Mouse (Mus musculus) bone marrow macrophage, adult 2 months (primary cell): ENCODE measurements around the gene Gm17455. TPM values are rescaled to one million over a fixed set of nuclear protein-coding genes. Genes with fewer than 3 reads are reported as not detected.

Source experiments
- H3K27ac ChIP-seq: 2 replicates; pipeline ENCODE4 v1.5.1; 2012; ENCODE audit warnings: low read depth, low read length; ENCODE audit not compliant: insufficient read depth
- H3K4me1 ChIP-seq: 2 replicates; pipeline ENCODE4 v1.6.1; 2012; ENCODE audit warnings: low read length; ENCODE audit not compliant: control insufficient read depth, insufficient read depth
- H3K4me3 ChIP-seq: 2 replicates; pipeline ENCODE4 v1.5.1; 2012; ENCODE audit warnings: mild to moderate bottlenecking, low read length, moderate library complexity; ENCODE audit not compliant: insufficient read depth
- CTCF ChIP-seq: IDR thresholded peaks from 2 replicates; pipeline ENCODE4 v1.5.1; 2012; ENCODE audit warnings: low read depth, mild to moderate bottlenecking, low read length, moderate library complexity
- POLR2A ChIP-seq: IDR thresholded peaks from 2 replicates; pipeline ENCODE4 v1.6.1; 2012; ENCODE audit warnings: mild to moderate bottlenecking, low read depth, low read length, borderline replicate concordance
- polyA plus RNA-seq: library from polyadenylated mRNA; stranded (reverse); fragments of >200 nt; gene quantifications from 2 replicates; pipeline ENCODE4 v1.2.4, GENCODE M21; 2012; ENCODE audit not compliant: missing spikeins, insufficient read depth, insufficient read length

Gene Gm17455
- polyA plus RNA-seq, 1 experiment = not detected

DNA sequence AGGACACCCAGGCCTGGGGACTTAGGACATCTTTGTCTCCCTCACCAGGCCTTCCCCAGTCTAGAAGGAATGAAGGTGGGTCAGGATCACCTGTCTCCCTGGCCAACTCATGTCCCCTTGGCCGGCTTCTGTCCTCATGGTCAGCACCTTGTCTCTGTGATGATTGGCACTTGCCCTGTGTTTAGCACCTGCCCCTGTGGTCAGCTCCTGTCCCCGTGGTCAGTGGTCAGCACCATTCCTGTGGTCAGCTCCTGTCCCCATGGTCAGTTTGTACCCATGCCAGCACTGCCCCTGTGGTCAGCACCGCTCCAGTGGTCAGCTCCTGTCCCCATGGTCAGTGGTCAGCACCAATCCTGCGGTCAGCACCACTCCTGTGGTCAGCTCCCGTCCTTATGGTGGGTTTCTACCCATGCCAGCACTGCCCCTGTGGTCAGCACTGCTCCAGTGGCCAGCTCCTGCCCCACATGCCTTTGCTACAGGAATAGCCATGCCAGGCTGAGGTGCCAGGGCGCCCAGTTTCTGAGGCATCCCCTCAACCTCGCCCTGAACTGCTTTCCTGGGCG lies 45.6 kb downstream of the Gm17455 start:
- no peaks in the 10 kb centered on the region for H3K4me1 ChIP-seq
- H3K27ac ChIP-seq = no peak overlapping the region
- H3K4me3 ChIP-seq = no peak overlapping the region
- TF ChIP-seq CTCF (no peak), POLR2A (no peak)

- H3K4me1 ChIP-seq = no peaks in the 10 kb centered on the region
- H3K4me3 ChIP-seq = no peak overlapping the region
- no peak overlapping the region for H3K27ac ChIP-seq
- TF ChIP-seq POLR2A = no peak
- TF ChIP-seq CTCF = no peak
Measured at GRCm38 (mm10) chr10:60447186-60447585, 47.7 kb downstream of the Gm17455 start.

Other genes with a start within 250 kb of the Gm17455 start
- gene Chst3, start 180.5 kb upstream of the Gm17455 start, polyA plus RNA-seq = 0.75 and 0.80 TPM in 2 replicates
- 4,392 and 4,568 TPM in 2 replicates for gene Psap, start 122.1 kb upstream of the Gm17455 start, polyA plus RNA-seq
- 536 and 666 TPM in 2 replicates for gene Vsir, start 52.9 kb upstream of the Gm17455 start, polyA plus RNA-seq